Mouse (Mus musculus): ENCODE results near the gene Gnrhr.
A peak's percentile ranks its signal among the peaks of the same experiment; 100 is the strongest.

Gnrhr gene

DNA sequence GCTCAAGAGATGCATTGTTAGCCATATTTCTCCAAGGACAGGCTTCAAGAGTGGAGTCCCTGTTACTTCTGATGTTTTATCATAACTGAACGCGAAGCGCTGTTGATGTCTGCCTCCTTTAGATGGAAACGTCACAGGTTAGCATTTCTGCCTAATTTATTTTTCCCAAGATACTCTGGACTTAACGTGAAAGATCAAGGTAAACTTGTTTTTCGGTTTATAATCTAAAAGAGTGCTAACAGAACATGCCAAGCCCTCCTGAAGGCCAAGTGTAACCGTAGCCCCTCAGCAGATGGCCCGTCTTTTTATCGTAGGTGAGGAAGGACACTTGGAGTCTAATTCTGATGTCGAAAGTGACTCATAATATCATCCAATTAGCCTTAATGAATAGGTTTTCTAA is at the start of gene Gnrhr:
Gnrhr (minus strand) TSS at position 101 of the 400 bp plus-strand sequence.
- DNase-seq, result no peak

DNA sequence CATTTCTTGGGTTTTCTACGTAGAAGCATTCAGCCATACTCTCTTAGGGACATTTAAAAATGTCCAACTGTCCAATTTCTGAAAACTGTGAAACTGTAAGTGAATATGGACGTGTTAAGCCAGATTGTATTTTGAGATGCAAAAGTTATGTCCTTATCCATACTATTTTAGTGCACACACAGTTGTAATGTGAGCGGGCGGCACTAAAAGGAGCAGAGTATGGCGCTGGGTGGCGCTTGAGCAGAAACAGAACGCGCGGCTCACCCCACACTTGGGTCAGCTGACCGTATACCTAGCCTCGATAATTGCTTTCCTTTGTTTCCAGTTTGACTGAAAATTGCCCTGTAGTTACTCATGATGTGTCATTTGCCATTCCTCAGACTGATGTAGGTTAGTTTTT is 48.9 kb upstream of the Gnrhr start:
- DNase-seq, result no peak

DNA sequence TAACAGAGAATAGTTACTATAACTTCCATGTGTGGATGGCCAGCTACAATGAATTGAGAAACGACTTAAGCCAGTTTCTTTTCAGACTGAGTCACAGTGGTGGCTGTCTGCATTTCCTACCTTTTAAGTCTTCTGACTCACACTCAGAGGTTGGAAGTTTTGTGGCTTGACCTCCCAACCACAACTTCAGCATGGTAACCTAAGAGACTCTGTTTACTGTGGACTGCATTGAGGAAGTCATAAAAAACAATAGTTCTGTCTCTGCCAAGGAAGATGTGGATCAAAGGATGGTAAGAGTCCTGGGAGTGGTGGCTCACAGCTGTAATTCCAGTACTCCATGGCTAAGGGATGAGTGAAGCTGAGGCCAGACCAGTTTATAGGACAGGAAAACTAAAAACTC is 47.2 kb upstream of the Gnrhr start:
- no peak for DNase-seq

DNA sequence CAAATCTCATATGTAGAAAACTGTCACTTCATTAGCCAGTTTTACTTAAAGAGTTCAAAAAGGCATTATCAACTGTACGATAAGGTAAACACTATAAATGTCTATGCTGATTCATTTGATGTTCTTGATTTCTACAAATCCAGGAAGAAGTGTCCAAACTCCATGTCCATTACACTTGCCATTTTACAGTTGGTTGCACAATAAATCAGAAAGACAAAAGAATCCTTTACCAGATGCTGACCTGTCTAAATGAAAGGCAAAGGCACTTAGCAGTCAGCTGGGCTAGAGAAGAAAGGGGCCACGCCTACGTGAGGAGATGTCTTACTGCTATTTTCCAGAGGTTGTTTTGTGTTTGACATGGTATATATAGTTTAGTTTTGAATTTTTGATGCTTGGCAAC is 46.6 kb upstream of the Gnrhr start:
- DNase-seq, result no peak

DNA sequence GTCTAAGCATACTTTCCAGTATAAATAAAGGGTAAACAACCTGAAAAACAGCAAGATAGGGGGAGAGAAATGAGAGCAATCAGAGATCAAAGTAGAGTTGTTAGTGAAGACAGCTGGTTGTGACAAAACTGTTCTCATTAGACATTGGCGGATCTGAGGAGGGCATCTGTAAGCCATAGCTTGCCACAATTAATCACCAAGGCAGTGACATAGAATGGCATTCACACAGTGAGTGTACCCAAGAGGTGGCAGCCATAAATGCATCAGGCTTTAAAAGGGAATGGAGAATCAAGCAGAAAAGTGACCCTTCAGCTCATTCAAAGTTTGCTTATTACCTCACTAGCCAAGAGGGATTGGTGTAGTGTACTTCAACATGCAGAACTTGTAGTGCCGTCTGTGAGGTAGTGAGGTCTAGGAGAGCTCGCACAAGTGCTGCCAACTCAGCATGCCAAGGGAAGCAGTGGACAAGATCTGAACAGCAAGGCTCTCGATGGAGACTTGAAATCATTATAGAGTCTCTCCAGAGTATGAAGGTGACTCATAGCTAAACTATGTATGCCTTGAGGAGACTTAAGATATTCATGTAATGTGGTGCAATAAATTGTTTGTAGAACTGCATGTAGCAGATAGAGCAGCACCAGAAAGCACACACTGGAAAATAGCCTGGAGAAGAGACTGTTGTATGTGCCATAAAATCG is 29.6 kb upstream of the Gnrhr start:
- DNase-seq, result no peak

DNA sequence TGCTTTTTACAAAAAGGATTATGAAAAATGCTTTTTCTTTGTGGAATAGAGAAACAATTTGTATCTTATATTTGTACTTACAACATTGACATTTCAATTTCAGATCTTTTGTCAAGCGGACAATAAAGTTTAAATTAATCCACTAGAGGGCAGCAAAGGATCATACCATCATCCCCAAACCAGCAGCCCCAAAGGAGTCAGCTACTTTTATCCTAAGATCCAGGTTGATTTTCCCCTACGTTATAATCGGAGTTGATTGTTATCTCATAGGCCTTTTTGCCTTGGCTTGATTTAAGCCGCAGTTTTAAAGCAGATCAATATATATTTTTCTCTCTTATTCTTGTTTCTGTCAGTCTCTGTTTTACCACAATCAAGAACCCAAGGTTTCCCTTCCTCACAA is 6.3 kb downstream of the Gnrhr start:
- DNase-seq, result no peak

DNA sequence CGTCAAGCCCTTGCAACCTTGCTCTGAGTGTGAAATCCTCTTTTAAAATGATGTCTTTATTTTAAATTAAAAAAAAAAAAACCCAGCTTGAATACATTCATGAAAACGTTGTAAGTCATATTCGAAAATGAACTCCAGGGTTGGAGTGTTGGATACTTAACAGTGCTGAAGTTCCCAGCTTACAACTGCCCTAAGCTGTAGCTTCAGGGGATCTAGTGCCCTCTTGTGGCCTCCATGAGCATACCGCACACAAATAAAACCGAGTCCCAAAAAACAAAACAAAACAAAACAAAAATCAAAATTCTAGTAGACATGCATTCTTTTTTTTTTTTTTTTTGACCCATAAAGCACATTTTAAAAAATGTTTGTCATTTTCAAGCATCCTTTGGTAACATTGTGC is 6.9 kb downstream of the Gnrhr start:
- DNase-seq, result peak; percentile 34

DNA sequence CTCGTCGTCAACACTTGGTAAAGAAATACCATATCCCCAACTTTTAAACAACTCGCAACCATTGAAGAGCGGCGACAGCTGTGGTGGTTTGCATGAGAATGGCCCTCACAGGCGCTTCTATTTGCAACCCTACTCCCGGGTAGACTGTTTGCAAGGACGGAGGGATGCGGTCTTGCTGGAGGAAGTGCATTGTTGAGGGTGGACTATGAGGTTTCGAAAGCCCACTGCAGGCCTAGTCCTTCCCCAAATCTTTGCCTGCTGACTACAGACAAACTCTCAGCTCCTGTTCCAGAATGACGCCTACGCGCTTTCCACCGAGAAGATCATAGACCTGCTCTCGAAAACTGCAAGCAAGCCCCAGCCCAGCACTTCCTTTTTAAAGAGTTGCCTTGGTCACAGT is 7.4 kb downstream of the Gnrhr start:
- DNase-seq, result no peak

DNA sequence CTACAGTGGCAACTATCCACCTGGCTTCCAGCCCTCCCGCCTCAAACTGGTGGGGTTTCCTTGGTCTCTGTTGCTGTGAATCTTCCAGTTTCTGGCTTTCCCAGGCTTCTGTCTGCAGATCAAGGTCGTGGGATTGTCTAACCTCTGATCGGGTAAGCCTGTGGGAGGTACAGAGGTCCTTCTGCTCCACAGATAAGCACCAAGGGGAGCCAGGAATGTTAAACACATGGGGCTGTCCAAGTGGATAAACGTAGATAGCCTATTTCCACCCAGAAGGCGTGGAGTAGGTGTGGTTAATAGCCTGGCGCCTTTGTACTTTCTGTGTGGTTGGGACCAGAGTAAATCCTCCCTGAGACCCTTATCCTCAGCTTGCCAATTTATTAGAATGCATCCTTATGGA is 10.3 kb downstream of the Gnrhr start:
- no peak for DNase-seq

DNA sequence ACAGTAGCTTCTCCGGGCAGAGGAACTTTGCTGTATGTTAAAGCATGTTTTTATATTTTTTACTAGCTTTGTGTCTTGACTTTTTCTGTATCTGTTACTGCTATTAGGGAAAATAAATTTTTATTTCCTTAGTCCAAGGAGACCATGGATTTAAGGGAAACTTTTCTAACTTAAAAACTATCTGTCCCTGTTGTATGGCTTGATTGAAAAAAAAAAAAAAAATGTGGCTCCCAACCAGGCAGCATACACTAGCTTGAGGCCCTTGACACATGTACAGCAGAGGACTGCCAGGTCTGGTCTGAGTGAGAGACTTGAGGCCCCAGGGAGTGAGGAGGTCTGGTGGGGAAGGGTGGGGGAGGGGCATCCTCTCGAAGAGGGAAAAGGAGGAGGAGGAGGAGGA is 23.9 kb downstream of the Gnrhr start:
- DNase-seq, result no peak

DNA sequence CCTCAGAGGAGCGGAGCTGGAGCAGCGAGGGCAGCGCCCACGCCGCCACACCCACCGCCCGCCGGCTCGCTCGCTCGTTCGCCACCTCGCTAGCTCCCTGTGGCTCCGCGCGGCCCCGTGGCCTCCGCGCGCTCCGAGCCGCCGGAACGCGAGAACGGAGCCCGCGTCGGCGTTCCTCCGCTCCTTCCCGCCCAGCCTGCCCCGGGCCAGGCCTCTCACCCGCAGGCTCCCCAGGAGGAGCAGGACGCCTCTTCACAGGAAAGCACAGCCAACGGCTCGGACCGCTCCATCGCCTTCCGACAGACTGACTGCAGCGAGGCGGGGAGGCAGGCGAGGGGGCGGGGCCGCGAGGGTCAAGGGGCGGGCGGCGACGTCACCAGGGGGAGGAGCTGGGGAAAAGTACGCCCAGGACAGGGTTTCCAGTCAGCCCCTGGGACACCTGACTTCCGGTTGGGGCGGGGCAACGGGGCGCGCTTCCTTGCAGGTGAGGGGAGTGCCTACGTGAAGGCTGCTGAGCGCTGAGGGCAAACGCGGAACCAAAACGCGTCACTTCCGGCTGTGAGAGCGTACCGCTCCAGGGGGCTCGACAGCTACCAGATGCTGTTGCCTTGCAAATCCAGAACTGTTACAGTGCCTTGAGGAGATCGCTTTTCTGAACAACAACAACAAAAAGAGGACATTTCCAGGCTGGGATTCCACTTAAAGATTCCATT is 25.1 kb downstream of the Gnrhr start, which contains the start of gene Uba6:
Uba6 (minus strand) TSS at position 355 of the 713 bp plus-strand sequence.
- peak; percentile 99 for DNase-seq

DNA sequence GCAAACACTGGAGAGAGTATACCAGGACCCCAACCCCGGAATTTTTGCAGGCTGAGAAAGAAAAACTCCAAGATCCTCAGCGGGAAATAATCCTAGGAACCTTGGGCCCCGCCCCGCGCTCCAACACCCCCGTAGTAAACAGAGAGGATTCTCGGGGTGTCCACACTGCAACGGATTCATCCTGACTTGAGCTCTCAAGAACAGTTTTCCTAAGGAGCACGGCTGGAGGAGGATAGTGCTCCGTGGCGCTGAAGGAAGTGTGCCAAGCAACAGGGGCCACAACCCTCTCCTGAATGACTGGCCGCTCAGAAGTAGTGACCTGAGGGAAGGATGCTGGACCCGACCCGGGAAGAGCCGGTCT is 25.6 kb downstream of the Gnrhr start:
- no peak for DNase-seq

All from liver (tissue).